Comparison of ENCODE assay signal across 23 mouse cellular contexts in genomic region chr2:146916085-146916484, GRCm38 (mm10).
"Had no signal": no experiment of that assay in that cellular context is flagged by ENCODE, and none has a peak within 500 bp of the region (broad histone marks: within the 10 kb centered on the region; RNA-seq: fewer than 3 reads in every experiment).

No protein-coding gene starts in this region.

- DNase-seq: gastrocnemius, postnatal 14 days; gastrocnemius, postnatal 36 days; heart, adult 11 months; heart, adult 2 months; heart, postnatal 14 days; heart, postnatal 36 days; kidney, adult 11 months; kidney, adult 2 months; kidney, postnatal 10 days; kidney, postnatal 25 days had no signal

- H3K27ac ChIP-seq: heart, adult 2 months; heart, embryonic 13.5 days; heart, embryonic 15.5 days; hindbrain, embryonic 13.5 days; hindbrain, embryonic 15.5 days; hindbrain, postnatal 0 days; kidney, embryonic 15.5 days; left cerebral cortex, adult 2 months; limb, embryonic 10.5 days; limb, embryonic 12.5 days; liver, embryonic 12.5 days; liver, embryonic 14.5 days had no signal

- H3K4me3 ChIP-seq: heart, adult 2 months; heart, embryonic 13.5 days; heart, embryonic 15.5 days; hindbrain, embryonic 13.5 days; hindbrain, embryonic 15.5 days; kidney, embryonic 15.5 days; left cerebral cortex, adult 2 months; limb, embryonic 10.5 days; limb, embryonic 12.5 days; liver, embryonic 12.5 days had no signal

- H3K9ac ChIP-seq: heart, embryonic 13.5 days; heart, embryonic 15.5 days; hindbrain, embryonic 13.5 days; hindbrain, embryonic 15.5 days; kidney, embryonic 15.5 days; limb, embryonic 12.5 days; liver, embryonic 12.5 days; liver, embryonic 14.5 days had no signal

- H3K27me3 ChIP-seq: heart, embryonic 13.5 days; heart, embryonic 15.5 days; hindbrain, embryonic 13.5 days; hindbrain, embryonic 15.5 days; kidney, embryonic 15.5 days; limb, embryonic 12.5 days; liver, embryonic 12.5 days had no signal

- H3K36me3 ChIP-seq: heart, embryonic 13.5 days; heart, embryonic 15.5 days; hindbrain, embryonic 13.5 days; hindbrain, embryonic 15.5 days; kidney, embryonic 15.5 days; limb, embryonic 10.5 days; limb, embryonic 12.5 days; liver, embryonic 12.5 days had no signal

- H3K9me3 ChIP-seq: heart, embryonic 13.5 days; heart, embryonic 15.5 days; hindbrain, embryonic 13.5 days; hindbrain, embryonic 15.5 days; kidney, embryonic 15.5 days; limb, embryonic 10.5 days; limb, embryonic 12.5 days; liver, embryonic 12.5 days had no signal

- H3K4me2 ChIP-seq: heart, embryonic 11.5 days; heart, embryonic 13.5 days; heart, embryonic 15.5 days; hindbrain, embryonic 13.5 days; hindbrain, embryonic 15.5 days; kidney, embryonic 15.5 days; limb, embryonic 12.5 days; liver, embryonic 12.5 days had no signal

- ATAC-seq: hindbrain, postnatal 0 days; intestine, embryonic 16.5 days; liver, embryonic 12.5 days had no signal

- H3K4me1 ChIP-seq: heart, embryonic 15.5 days; hindbrain, embryonic 15.5 days; kidney, embryonic 15.5 days had no signal
